Mouse (Mus musculus) MN1 (cell line): Measurements from ENCODE around the gene Sphk2.

Source experiments
- DNase-seq: peaks from one replicate; pipeline ENCODE4 v3.0.0-alpha.2; 2016; ENCODE audit warnings: low spot score

Gene Sphk2

DNA sequence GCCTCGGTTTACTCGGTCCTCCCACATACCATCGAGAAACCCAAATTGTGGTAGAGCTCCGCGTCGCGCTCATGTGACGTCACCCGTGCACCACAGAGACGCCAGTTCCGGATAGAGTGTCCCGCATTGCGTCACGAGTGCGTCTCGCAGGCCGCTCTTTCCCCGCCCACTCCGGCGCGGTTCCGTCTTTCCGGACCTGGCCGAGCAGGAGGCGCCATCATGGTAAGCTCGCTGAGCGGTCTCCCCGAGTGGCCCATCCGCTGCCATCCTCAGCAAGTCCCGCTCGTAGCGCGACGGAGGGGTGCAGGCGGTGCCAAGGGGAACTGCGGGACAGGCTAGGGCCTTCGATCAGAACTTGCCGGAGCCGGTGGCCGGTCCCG, at the start of gene Sphk2:
Gene Sphk2 (minus strand): TSS at position 85 of the 380 bp plus-strand sequence.
- DNase-seq, result peak; percentile 97

DNA sequence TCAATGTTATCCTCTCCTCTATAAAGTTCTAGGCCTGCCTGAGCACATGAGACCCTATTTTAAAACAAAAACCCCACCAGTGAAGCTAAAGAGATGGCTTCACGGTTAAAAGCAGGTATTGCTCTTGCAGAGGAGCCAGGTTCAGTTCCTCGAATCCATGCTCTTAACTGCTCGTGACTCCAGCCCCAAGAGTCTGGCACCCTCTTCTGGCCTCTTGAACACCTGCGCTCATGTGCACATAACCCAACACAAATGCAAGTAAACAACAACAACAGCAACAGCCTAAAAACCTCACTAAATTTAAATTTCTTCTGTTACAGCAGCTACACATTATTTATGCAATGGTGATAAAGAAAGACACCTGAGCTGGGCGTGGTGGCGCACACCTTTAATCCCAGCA, 49.7 kb upstream of the Sphk2 start:
- no peak for DNase-seq

GRCm38 (mm10) chr7:45766764-45767163, 49.0 kb upstream of the Sphk2 start:
- no peak for DNase-seq

DNA sequence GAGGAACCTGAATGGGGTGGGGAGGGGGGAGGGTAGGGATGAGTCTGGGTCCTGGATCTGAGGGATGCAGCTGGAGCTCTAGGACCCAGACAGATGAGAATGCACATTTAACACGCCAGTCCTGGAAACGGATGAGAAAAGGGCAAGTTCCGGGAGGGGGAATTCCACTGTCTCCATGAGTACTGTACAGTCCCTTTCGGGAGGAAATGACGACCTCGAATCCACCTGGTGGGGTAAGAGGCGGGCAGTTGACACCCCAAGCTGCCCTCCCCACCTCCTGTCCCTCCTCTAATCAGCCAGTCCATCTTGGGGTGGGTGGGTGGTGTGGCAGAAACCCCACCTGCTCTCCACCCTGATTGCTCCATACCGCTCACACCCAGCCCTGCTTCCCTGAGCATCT, 48.2 kb upstream of the Sphk2 start:
- no peak for DNase-seq

- DNase-seq, result no peak
Measured at GRCm38 (mm10) chr7:45760151-45760550, 42.3 kb upstream of the Sphk2 start.

GRCm38 (mm10) chr7:45759400-45759799, 41.6 kb upstream of the Sphk2 start:
- peak; percentile 28 for DNase-seq

DNA sequence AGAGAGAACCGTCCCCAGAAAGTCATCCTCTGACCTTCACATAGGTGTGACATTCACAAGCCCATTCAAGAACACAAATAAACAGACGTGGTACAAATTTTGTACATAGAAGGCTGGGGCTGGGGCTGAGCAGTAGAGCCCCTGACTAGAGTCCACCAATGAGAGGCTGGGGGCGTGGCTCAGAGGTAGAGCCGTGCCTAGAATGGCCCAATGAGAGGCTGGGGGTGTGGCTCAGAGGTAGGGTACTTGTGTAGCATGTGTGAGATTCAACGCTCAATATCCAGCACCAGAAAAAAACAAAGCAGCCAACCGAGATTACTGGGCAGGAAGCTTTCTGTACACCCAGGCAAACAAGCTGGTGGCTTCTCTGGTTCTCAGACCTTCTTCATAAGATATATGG, 37.9 kb upstream of the Sphk2 start:
- no peak for DNase-seq

DNA sequence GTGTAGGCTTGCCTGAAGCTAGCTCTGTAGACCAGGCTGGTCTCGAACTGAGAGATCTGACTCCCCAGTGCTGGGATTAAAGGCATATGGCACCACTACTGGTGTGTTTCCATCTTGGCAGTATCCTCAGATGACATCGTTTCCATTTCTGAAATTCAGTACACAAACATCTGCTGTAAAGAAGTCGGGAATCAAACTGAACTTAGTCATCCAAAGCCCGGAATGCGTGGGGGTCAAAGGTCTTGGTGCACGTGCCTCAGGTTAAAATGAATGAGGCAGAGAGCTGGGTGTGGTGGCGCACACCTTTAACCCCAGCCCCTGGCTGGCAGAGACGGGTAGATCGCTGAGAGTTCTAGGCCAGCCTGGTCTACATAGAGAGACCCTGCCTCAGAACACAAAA, 32.4 kb upstream of the Sphk2 start:
- no peak for DNase-seq

- no peak for DNase-seq
Measured at GRCm38 (mm10) chr7:45749401-45749800, 31.6 kb upstream of the Sphk2 start.

DNA sequence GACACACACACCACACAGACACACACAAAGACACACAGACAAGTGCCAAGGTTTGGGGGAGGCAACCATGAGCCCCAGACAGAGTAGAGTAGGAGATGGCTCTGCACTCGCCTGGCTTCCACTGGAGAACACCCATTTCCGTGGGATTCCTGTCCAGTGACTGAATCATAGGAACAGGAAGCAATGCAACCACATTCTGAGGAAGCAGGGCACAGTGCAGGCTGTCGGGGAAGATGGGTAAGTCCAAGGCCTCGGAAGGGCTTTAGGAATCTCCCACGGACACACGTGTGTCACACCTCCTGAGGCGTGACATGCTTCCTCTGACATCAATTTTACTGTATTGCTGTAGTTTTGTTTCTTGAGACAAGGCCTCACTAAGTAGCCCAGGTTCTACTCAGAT, 30.3 kb upstream of the Sphk2 start:
- no peak for DNase-seq

DNA sequence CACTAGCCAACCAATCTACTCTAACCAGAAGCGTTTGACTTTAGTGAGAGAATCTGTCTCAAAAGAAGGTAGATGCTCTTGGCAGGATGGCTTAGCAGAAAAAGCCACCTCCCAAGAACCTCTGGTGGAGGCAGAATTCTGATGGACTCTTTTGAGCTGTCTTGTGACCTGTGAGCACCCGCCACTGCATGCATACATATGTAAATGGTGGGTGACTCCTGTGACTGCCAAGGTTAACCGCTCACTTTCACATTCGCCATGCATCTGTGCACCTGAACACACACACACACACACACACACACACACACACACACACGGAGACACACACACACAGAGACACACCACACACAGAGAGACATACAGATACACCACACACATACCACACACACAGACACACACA, 29.6 kb upstream of the Sphk2 start:
- DNase-seq, result no peak

DNA sequence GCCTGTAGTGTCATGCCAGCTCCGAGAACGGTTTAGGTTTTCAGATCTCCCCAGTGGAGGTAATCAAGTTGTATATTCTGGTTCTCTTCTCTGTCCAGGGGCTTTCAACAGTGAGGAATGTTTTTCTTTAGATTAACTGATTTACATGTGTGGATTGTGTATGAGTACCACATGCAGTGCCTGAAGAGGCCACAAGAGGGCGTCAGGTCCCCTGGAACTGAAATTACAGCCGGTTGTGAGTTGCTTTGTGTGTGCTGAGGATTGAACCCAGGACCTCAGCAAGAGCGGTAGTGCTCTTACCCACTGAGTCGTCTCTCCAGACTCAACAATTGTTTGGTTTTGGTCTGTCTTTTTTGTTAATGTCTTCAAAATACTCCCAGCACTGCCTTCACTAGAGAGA, 28.7 kb upstream of the Sphk2 start:
- no peak for DNase-seq

DNA sequence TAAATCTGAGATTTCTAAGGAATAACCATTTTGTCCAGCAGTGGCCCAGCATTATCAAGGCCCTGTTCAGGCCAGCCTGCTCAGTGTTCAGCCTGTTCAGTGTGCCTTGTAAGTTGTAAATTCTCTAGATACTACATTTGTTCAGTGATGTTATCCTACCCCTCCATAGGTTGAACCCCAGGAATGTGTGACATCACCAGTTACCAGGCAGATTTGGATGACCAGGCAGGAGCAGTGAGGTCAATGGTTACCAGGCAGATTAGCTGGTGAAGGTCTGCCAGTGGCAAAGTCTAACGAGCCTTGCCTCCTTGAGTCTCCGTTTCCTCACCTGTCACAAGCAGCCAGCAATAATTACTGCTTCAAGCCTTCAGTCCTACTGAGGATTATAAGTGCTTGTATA, 26.6 kb upstream of the Sphk2 start:
- DNase-seq, result peak; percentile 83

DNA sequence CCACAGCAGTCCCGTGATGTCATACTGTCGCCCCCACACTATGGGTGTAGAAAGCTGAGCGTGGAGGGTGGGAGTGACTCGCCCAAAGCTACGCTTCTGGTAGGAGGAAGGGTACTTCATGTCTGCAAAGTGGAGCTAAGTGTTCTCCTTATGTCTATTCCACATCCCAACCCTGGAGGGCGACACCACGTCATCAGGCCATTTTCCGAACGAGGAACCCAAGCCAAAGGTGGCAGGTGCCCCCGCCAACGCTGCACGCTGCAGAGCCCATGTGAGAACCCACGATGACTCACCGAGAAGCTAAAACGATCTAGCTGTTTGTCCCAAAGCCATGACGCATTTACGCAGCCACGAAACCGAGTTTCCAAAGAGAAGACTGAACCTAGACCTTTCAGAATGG, 24.5 kb upstream of the Sphk2 start:
- DNase-seq, result no peak

DNA sequence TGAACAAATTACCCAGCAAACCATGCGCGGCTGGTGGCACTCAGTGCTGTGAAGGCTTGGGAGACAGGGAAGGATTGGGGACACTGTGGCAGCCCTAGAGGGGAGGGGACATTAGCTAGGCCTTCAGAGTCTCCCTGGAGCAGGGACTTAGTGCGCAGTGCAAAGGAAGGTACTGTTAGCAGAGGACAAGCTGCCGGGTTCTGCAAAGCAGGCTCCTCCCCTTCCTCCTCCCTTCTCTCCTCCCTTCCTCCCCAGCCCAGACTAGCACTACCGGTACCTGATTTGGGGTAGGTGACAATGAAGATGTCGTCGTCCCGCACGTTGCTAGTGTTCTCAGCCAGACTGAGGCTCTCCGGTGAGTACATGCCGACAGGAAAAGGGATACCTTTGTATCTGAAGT, 24.0 kb upstream of the Sphk2 start:
- DNase-seq, result no peak

GRCm38 (mm10) chr7:45741308-45741707, 23.5 kb upstream of the Sphk2 start:
- no peak for DNase-seq

- no peak for DNase-seq
Measured at GRCm38 (mm10) chr7:45739820-45740219, 22.0 kb upstream of the Sphk2 start.

DNA sequence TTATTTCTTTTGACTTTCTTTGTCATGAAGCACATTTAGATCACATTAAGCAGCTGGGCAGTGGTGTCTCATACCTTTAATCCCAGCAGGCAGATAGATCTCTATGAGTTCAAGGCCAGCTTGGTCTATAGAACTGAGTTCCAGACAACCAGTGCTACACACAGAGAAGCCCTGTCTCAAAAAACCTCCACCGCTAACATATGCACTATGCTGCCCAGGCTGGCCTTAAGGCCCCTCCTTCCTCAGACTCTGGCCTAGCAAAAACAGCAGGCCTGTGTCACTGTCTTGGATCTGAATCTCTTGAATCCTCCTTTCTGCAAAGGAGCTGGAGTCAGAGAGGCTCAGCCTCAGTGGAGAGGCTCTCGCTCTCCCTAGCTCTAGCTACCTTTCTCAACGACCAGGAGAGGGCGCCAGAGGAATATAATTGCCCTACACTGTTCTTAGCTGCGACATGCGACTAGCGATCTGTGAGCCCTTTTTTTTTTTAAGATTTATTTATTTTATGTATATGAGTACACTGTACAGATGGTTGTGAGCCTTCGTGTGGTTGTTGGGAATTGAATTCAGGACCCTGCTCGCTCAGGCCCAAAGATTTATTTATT, 21.5 kb upstream of the Sphk2 start:
- DNase-seq, result peak; percentile 86

DNA sequence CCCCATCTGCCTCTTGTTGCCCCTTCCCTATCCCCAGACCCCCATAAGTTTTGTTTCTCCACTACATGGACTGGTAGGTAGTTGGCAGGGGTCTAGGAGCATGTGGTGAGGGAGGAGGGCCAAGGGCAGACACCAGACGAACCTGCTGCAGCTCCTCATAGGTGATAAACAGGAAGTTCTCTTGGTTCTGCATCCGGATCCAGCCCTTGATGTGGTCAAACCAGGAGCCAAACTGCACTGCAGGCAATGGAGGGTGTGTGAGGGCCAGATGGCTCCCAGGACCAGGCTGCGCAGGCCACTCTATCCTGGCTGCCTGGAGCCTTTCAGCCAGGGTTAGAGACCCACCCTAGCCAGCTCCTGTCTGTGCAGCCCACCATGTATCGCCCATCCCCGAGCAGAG, 15.7 kb upstream of the Sphk2 start:
- no peak for DNase-seq

DNA sequence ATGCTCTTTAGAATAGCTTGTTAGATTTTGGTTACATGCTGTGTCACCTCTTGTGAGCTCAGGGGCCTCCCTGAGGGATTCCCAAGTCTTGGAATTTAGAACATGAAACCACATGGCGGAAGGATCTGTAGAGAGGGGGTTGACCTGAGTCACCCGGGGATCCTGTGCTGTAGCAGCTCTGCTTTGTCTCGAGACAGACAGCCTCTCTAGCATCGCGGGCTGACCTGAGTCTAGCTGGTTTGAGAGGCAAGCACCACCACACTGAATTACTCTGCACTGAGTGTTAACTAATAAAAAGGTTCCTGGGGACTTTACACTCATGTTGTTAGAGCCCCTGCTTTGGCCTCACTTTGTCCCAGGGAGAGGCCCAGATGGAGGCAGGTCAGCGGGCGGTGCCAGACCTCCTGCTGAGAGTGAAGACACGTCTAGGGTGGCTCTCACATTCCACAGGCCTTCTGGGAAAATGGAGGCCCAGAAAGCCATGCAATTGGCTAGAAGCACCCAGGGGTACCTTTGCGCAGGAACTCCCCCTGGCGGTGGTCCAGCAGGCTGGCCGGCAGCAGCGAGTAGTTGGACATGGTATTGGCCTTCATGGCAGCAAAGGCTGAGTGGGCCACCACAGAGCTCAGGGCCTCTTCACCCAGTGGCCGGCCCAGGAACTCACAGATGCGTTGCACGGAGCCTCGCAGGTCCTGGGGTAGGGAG, 13.1 kb upstream of the Sphk2 start:
- DNase-seq, result no peak

GRCm38 (mm10) chr7:45727625-45728024, 9.8 kb upstream of the Sphk2 start:
- no peak for DNase-seq

DNA sequence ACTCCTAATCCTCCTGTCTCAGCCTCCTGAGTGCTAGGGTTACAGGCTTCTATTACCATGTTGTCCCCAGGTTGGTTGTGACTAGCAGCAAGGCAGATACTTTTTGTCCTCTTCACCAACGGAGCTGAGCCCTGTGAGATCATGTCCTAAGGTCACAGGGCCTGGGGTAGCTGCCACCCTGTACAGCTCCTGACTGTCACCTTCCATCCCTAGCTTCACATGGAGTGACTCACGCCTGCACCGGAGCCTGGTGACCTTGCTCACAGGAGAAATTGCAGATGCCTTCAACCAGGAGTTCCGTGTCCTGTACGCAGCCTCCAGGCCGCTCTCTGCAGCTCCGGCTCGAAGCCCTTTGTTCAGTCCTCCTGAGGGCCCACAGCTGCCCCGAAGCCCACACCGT, 8.6 kb upstream of the Sphk2 start:
- no peak for DNase-seq

DNA sequence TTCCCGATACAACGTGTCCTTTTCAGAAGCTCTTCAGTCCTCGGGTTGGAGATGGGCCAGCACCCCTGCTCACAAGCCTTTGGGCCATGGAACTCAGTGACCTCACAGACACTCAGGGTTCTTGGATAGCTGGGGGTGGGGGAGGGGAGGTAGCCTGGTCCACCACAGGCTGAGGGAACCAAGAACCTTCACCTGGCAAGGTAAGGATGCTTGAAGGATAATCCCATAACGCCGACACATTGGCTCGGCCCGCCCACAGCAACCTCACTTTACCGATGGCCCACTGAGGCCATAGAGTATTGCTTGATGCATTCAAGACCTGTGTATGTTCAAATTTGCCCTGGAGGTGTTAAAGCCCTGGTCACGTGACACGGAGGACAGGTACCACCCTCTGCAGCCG, 7.9 kb upstream of the Sphk2 start, which contains the start of gene Spaca4:
Gene Spaca4 (minus strand): TSS at position 101 of the 400 bp plus-strand sequence.
- DNase-seq, result no peak

- no peak for DNase-seq
Measured at GRCm38 (mm10) chr7:45725151-45725550, 7.3 kb upstream of the Sphk2 start.
